Comparison of ENCODE assay signal across 12 mouse cellular contexts in genomic region chr9:75780558-75781276, GRCm38 (mm10). TPM values are rescaled to one million over a fixed set of nuclear protein-coding genes. Genes with fewer than 3 reads are reported as not detected.
DNase-seq lines count a peak whose midpoint lies in the region; ATAC-seq and TF ChIP-seq lines count a peak whose summit lies in the region.
"Had no signal": no experiment of that assay in that cellular context is flagged by ENCODE, and none has a peak within 500 bp of the region (broad histone marks: within the 10 kb centered on the region; RNA-seq: fewer than 3 reads in every experiment).

No protein-coding gene starts in this region.

- no peak for ATAC-seq in heart, embryonic 12.5 days (ENCODE audit: insufficient number of reproducible peaks, low FRiP score)
- no peak for ATAC-seq in lung, embryonic 14.5 days (ENCODE audit: insufficient read depth)
- ATAC-seq in intestine, embryonic 15.5 days = no peak
- ATAC-seq in neural tube, embryonic 12.5 days (ENCODE audit: low FRiP score, low read depth) = 0 out of 2 replicates have a peak, but pooled peaks have one; percentile 56

- no peaks in the 10 kb centered on the region for H3K9me3 ChIP-seq in heart, embryonic 12.5 days (replicated peaks)
- H3K9me3 ChIP-seq in lung, embryonic 14.5 days (ENCODE audit: low read depth, low read length) = no peaks in the 10 kb centered on the region
- H3K9me3 ChIP-seq in intestine, embryonic 15.5 days = no peaks in the 10 kb centered on the region
- H3K9me3 ChIP-seq in neural tube, embryonic 12.5 days = no peaks in the 10 kb centered on the region

- H3K27me3 ChIP-seq in heart, embryonic 12.5 days (replicated peaks) = no peaks in the 10 kb centered on the region
- no peaks in the 10 kb centered on the region for H3K27me3 ChIP-seq in heart, adult 2 months (ENCODE audit: control insufficient read depth, insufficient read depth, low read length)
- H3K27me3 ChIP-seq in lung, embryonic 14.5 days (ENCODE audit: insufficient read depth, low read length) = no peaks in the 10 kb centered on the region
- H3K27me3 ChIP-seq in intestine, embryonic 15.5 days (replicated peaks) = no peaks in the 10 kb centered on the region
- no peaks in the 10 kb centered on the region for H3K27me3 ChIP-seq in neural tube, embryonic 12.5 days (replicated peaks)

- WGBS in heart, embryonic 12.5 days = 13% methylated on average over 5 of the region's 5 CpGs
- 43% methylated on average over 5 of the region's 5 CpGs for WGBS in heart, adult 2 months
- 12% methylated on average over 5 of the region's 5 CpGs for WGBS in lung, embryonic 14.5 days
- WGBS in intestine, embryonic 15.5 days = 24% methylated on average over 5 of the region's 5 CpGs
- 23% methylated on average over 5 of the region's 5 CpGs for WGBS in neural tube, embryonic 12.5 days

- H3K36me3 ChIP-seq in heart, embryonic 12.5 days = no peaks in the 10 kb centered on the region
- no peaks in the 10 kb centered on the region for H3K36me3 ChIP-seq in heart, adult 2 months (ENCODE audit: control insufficient read depth, insufficient read depth, low read length)
- H3K36me3 ChIP-seq in lung, embryonic 14.5 days (ENCODE audit: insufficient read depth) = no peaks in the 10 kb centered on the region
- H3K36me3 ChIP-seq in intestine, embryonic 15.5 days = no peaks in the 10 kb centered on the region
- H3K36me3 ChIP-seq in neural tube, embryonic 12.5 days = no peaks in the 10 kb centered on the region

- no peak for TF ChIP-seq POLR2A in heart, adult 2 months (IDR thresholded peaks at IDR 0.05; ENCODE audit: insufficient read depth, low read depth, low read length)

- no peak for TF ChIP-seq EP300 in heart, adult 2 months (IDR thresholded peaks at IDR 0.05; ENCODE audit: insufficient read depth, low read depth, low read length)

- H3K9ac ChIP-seq in heart, embryonic 12.5 days = peak overlapping the region; percentile 60; the same call in 1 of the 2 replicates
- H3K9ac ChIP-seq in heart, adult 2 months (ENCODE audit: low read depth, low read length) = no peak overlapping the region
- H3K9ac ChIP-seq in lung, embryonic 14.5 days = peak overlapping the region; percentile 0; the same call in 1 of the 2 replicates
- H3K9ac ChIP-seq in intestine, embryonic 15.5 days = no peak overlapping the region
- no peak overlapping the region for H3K9ac ChIP-seq in neural tube, embryonic 12.5 days

- no peak for TF ChIP-seq CTCF in heart, adult 2 months (IDR thresholded peaks at IDR 0.05)
- no peak for TF ChIP-seq CTCF in lung, embryonic 14.5 days (IDR thresholded peaks at IDR 0.05; ENCODE audit: low read depth)

- H3K79me2 ChIP-seq in heart, adult 2 months (replicated peaks; ENCODE audit: control insufficient read depth, insufficient read depth, low read length) = no peaks in the 10 kb centered on the region

- peak overlapping the region; percentile 67 for H3K4me2 ChIP-seq in heart, embryonic 12.5 days
- peak overlapping the region; percentile 53 for H3K4me2 ChIP-seq in lung, embryonic 14.5 days
- peak overlapping the region; percentile 45 for H3K4me2 ChIP-seq in intestine, embryonic 15.5 days (replicated peaks)
- peak overlapping the region; percentile 32; the same call in 1 of the 2 replicates for H3K4me2 ChIP-seq in neural tube, embryonic 12.5 days (replicated peaks)

- peaks cover 5% of the 10 kb centered on the region; the same call in 1 of the 2 replicates for H3K4me1 ChIP-seq in heart, embryonic 12.5 days (replicated peaks)
- H3K4me1 ChIP-seq in heart, adult 2 months (ENCODE audit: control insufficient read depth, insufficient read depth, low read length) = no peaks in the 10 kb centered on the region
- H3K4me1 ChIP-seq in lung, embryonic 14.5 days (ENCODE audit: insufficient read depth) = peaks cover 11% of the 10 kb centered on the region; the same call in 1 of the 2 replicates
- no peaks in the 10 kb centered on the region for H3K4me1 ChIP-seq in intestine, embryonic 15.5 days (replicated peaks)
- H3K4me1 ChIP-seq in neural tube, embryonic 12.5 days = peaks cover 10% of the 10 kb centered on the region; the same call in 1 of the 2 replicates

- DNase-seq in heart, adult 2 months = no peak
- DNase-seq in lung, embryonic 14.5 days = peak; percentile 68
- no peak for DNase-seq in lung, postnatal 4 days
- no peak for DNase-seq in right cerebral cortex, postnatal 36 days (ENCODE audit: low spot score in 2 of 2)
- DNase-seq: cerebellum, adult 11-12 months; kidney, adult 18-20 months; lung, adult 2 months; thymus, postnatal 25 days had no signal

- peak overlapping the region; percentile 17; the same call in 1 of the 2 replicates for H3K4me3 ChIP-seq in heart, embryonic 12.5 days
- no peak overlapping the region for H3K4me3 ChIP-seq in heart, adult 2 months
- peak overlapping the region; percentile 34 for H3K4me3 ChIP-seq in lung, embryonic 14.5 days (ENCODE audit: low read depth, low read length)
- H3K4me3 ChIP-seq in intestine, embryonic 15.5 days (replicated peaks) = peak overlapping the region; percentile 6; the same call in 1 of the 2 replicates
- no peak overlapping the region for H3K4me3 ChIP-seq in neural tube, embryonic 12.5 days

- H3K27ac ChIP-seq in heart, embryonic 12.5 days (ENCODE audit: poor library complexity, severe bottlenecking) = peak overlapping the region; percentile 34
- no peak overlapping the region for H3K27ac ChIP-seq in heart, adult 2 months
- H3K27ac ChIP-seq in lung, embryonic 14.5 days (ENCODE audit: low read depth) = no peak overlapping the region
- no peak overlapping the region for H3K27ac ChIP-seq in intestine, embryonic 15.5 days
- no peak overlapping the region for H3K27ac ChIP-seq in neural tube, embryonic 12.5 days

- intact Hi-C loops in heart, adult 2 months (cut with DNase I) = no loop called here

RNA-seq across cellular contexts. Expression of gene Bmp5, which starts 5.6 kb away (rescaled TPM):
- polyA plus RNA-seq in heart, embryonic 12.5 days (2016; fragmentation: Nextera tagmentation; extraction: Ambion mirVana) = 11.8 and 13.2 TPM in 2 replicates
- total RNA-seq in heart, adult 2 months (2021) = under 1 TPM; 0.65 to 0.68 TPM
- 0.43 and 0.67 TPM in 2 replicates for polyA plus RNA-seq in heart, adult 2 months (2012; rRNA removed)
- polyA plus RNA-seq in lung, embryonic 14.5 days (2014; fragmentation: Nextera tagmentation; extraction: Ambion mirVana) = 37.6 and 39.0 TPM in 2 replicates
- 8.6 and 9.0 TPM in 2 replicates for polyA plus RNA-seq in intestine, embryonic 15.5 days (2015; fragmentation: Nextera tagmentation; extraction: Ambion mirVana)
- 5.3 TPM in 2 replicates for polyA plus RNA-seq in neural tube, embryonic 12.5 days (2016; fragmentation: Nextera tagmentation; extraction: Ambion mirVana)
- total RNA-seq: hematopoietic stem cell, adult 5-6 weeks had no signal

Comparison
In these comparisons a context has a peak if more than half of its experiments do, and no peak if none do; other contexts are left out.
1. H3K4me3 ChIP-seq: peak in heart, embryonic 12.5 days (single experiment), lung, embryonic 14.5 days (single experiment) and intestine, embryonic 15.5 days (single experiment); none in heart, adult 2 months (single experiment) and neural tube, embryonic 12.5 days (single experiment).
2. H3K9ac ChIP-seq: peak in heart, embryonic 12.5 days (single experiment) and lung, embryonic 14.5 days (single experiment); none in heart, adult 2 months (single experiment), intestine, embryonic 15.5 days (single experiment) and neural tube, embryonic 12.5 days (single experiment).
3. Peak in every context shown above with its lines, with median percentiles within 50 percentile points of each other: H3K4me2 ChIP-seq.